Mouse (Mus musculus) left cerebral cortex, adult 2 months (tissue): ENCODE measurements at regions not wholly inside any gene's neighbourhood (a gene's known extent, or its start where the extent isn't known, plus 50 kb on each side); places are given as distances from the start of the nearest gene placed in this dataset.
A peak's percentile ranks its signal among the peaks of the same experiment; 100 is the strongest.

ENCODE experiments used
- DNase-seq, 2 experiments: peaks; one replicate each; pipeline ENCODE4 v3.0.0; 2021 to 2022; ENCODE audit warnings: low spot score in 2 of 2, mixed read lengths in 1 of 2; ENCODE audit errors: extremely low spot score in 1 of 2
- H3K27ac ChIP-seq: fragments of 200-600 bp; 2 replicates; pipeline ENCODE4 v1.8.1; 2022
- H3K4me3 ChIP-seq: fragments of 200-600 bp; 2 replicates; pipeline ENCODE4 v1.8.1; 2022
- CTCF ChIP-seq: fragments of 200-600 bp; IDR thresholded peaks from 2 replicates; pipeline ENCODE4 v1.8.1; 2022; ENCODE audit warnings: antibody characterized with exemption, mild to moderate bottlenecking, moderate library complexity
- intact Hi-C: fragments of 180-260 bp; cut with DNase I; formaldehyde crosslinking; loops from one replicate; pipeline ENCODE4 v1.15.1; 2025

GRCm38 (mm10) chr10:9204096-9204495, 318.2 kb upstream of the Sash1 start:
- peak overlapping the region; percentile 4; the same call in 1 of the 2 replicates for H3K27ac ChIP-seq
- DNase-seq, result peak; percentile 32 to 42
- no peak for TF ChIP-seq CTCF

DNA sequence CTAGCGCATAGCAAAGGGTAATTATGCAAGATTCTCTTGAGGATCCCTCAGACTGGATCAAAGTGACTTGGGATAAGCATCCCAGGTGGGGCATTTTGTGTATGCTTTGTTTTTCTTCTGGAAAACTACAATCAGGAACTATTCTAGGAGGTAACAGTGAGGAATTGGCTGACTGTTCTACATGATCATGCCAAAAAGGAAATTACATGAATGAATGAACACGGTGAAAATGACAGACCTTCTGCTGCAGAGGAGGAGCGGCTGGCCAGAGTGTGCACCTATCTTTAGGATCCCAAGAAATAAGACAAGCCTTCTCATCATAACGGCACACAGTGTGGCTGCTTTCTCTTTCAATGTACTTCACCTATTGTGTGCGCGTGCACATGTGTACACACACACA, 317.5 kb upstream of the Sash1 start:
- no peak overlapping the region for H3K4me3 ChIP-seq
- no peak for TF ChIP-seq CTCF
- intact Hi-C loops, result loop anchor here (1.0 kb wide), 1 partner anchor 87 kb away; no protein-coding TSS in a partner anchor
- DNase-seq, result peak in 1 of 2 experiments; percentile 12
- H3K27ac ChIP-seq, result no peak overlapping the region

More at GRCm38 (mm10) chr10:9204096-9204495, 318.2 kb upstream of the Sash1 start:
- no peak overlapping the region for H3K4me3 ChIP-seq
- intact Hi-C loops, result no loop called here

- DNase-seq, result no peak
- no peak for TF ChIP-seq CTCF
- H3K4me3 ChIP-seq, result no peak overlapping the region
- intact Hi-C loops, result loop anchor here (1.0 kb wide), 1 partner anchor 87 kb away; no protein-coding TSS in a partner anchor
- H3K27ac ChIP-seq, result peak overlapping the region; percentile 7; the same call in 1 of the 2 replicates
Observed at GRCm38 (mm10) chr10:9202922-9203321, 317.1 kb upstream of the Sash1 start.

DNA sequence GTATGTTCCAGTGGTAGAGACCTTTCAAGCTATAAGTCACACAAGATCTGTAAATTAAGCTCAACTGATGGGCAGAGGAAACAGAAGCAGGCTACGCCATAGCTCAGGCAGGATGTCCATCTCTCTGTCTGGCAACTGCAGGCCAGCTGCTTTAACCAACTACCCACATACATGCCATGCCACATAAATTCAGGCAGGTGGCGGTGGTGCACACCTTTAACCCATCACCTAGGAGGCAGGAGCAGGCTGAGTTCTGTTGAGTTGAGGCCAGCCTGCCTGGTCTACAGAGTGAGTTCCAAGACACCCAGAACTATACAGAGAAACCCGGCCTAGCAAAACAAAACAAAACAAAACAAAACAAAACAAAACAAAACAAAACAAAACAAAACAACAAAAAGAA, 289.1 kb upstream of the Sash1 start:
- intact Hi-C loops, result no loop called here
- H3K4me3 ChIP-seq, result no peak overlapping the region
- DNase-seq, result no peak
- no peak overlapping the region for H3K27ac ChIP-seq
- peak; percentile 8; the same call in 1 of the 2 replicates for TF ChIP-seq CTCF

GRCm38 (mm10) chr10:9173509-9173908, 287.6 kb upstream of the Sash1 start:
- no peak for DNase-seq
- TF ChIP-seq CTCF, result no peak
- H3K27ac ChIP-seq, result no peak overlapping the region
- H3K4me3 ChIP-seq, result no peak overlapping the region
- intact Hi-C loops, result no loop called here

- no peak overlapping the region for H3K4me3 ChIP-seq
- TF ChIP-seq CTCF, result no peak
- no peak overlapping the region for H3K27ac ChIP-seq
- DNase-seq, result no peak
- intact Hi-C loops, result loop anchor here (10.0 kb wide), 1 partner anchor 506 kb away; the partner anchor contains the start of gene Samd5
Observed at GRCm38 (mm10) chr10:9168725-9169124, 282.9 kb upstream of the Sash1 start.

DNA sequence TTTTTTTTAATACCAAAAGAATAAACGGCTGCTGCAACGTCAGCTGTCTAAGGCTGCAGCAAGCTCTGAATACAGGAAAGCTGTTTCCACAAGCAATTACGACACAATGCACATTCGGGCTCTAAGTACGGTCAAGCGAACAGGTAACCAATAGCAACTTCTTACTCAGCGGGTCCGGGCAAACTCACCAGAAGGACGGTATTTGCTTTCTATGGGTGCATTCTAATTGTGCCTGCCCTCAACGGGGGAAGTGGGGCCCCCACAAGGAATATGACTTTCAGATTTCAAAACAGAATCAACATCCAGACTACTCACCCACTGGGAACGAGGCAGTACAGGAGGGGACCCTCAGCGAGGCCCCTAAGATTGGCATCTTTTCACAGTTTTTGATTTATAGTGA, 280.1 kb upstream of the Sash1 start:
- DNase-seq, result peak in 1 of 2 experiments; percentile 11
- intact Hi-C loops, result loop anchor here (10.0 kb wide), 1 partner anchor 509 kb away; the partner anchor contains the start of gene Samd5
- Histone ChIP-seq H3K4me3 (peak overlapping the region; percentile 37), H3K27ac (peak overlapping the region; percentile 28; the same call in 1 of the 2 replicates)
- TF ChIP-seq CTCF, result no peak

- DNase-seq, result no peak
- Histone ChIP-seq H3K27ac (peak overlapping the region; percentile 28; the same call in 1 of the 2 replicates), H3K4me3 (peak overlapping the region; percentile 37)
- intact Hi-C loops, result loop anchor here (10.0 kb wide), 1 partner anchor 509 kb away; the partner anchor contains the start of gene Samd5
- no peak for TF ChIP-seq CTCF
Observed at GRCm38 (mm10) chr10:9165598-9165997, 279.7 kb upstream of the Sash1 start.

- no peak; the same call in 1 of the 2 replicates for TF ChIP-seq CTCF
- Histone ChIP-seq H3K4me3 (no peak overlapping the region), H3K27ac (no peak overlapping the region)
- no peak for DNase-seq
- intact Hi-C loops, result loop anchor here (10.0 kb wide), 1 partner anchor 510 kb away; the partner anchor contains the start of gene Samd5
Observed at GRCm38 (mm10) chr10:9164333-9164732, 278.5 kb upstream of the Sash1 start.

DNA sequence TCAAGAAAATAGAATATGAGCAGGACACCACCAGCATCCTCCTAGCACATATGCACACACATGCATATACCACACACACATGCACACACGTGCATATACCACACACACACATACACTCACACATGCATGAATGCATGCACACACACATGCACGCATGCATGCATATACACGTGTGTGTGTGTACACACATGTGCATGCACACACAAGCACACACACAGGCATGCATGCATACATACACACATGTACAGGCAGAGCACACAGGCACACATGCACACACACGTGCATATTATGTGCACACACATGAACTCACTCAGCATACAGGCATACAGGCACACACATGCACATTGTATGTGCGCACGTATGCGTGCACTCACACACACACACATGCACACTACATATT, 275.7 kb upstream of the Sash1 start:
- TF ChIP-seq CTCF, result no peak
- no peak overlapping the region for H3K27ac ChIP-seq
- no peak overlapping the region for H3K4me3 ChIP-seq
- no peak for DNase-seq
- intact Hi-C loops, result loop anchor here (10.0 kb wide), 1 partner anchor 513 kb away; the partner anchor contains the start of gene Samd5

DNA sequence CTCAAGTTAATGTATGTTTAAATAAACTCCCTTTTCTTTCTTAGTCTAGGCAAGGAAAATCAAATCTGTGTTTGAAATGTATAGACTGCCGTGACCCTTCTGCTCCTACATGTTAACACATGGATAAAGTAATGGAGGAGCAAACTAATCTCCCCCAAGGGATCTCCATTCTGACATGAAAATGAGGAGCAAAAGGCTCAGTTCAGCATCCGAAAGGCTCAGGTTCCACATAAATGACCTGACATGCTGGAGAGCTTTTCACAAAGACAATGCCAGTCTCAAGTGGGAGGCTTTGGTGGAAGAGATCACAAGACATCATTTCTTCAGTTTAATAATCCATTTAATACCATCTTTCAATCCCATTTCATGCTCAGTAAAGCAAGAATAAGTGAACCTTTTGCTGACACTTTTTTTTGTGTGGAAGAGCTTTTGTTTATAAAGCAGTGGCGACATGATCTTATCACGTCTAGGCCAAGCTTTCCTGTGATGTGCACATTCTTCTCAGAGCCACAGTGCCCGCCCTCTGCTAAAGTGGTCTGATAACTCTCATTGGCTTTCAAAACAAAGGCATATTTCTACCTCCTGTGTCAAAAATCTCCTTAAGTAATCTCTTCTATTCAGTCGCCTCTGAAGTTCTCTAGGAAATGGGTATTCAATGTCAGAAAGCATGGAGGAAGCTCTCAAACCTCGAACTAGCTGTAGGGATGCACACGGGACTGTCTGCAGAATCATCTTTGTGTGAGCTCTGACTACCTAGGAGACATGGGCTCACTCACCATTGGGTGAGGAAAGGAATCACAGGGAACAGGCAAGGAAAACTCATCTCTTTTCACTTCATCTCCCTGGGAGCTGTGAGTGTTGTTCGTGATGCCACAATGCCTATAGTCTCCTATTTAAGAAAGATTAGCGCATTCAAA, 271.7 kb upstream of the Sash1 start:
- no peak for DNase-seq
- Histone ChIP-seq H3K27ac (no peak overlapping the region), H3K4me3 (no peak overlapping the region)
- no peak for TF ChIP-seq CTCF
- intact Hi-C loops, result no loop called here

DNA sequence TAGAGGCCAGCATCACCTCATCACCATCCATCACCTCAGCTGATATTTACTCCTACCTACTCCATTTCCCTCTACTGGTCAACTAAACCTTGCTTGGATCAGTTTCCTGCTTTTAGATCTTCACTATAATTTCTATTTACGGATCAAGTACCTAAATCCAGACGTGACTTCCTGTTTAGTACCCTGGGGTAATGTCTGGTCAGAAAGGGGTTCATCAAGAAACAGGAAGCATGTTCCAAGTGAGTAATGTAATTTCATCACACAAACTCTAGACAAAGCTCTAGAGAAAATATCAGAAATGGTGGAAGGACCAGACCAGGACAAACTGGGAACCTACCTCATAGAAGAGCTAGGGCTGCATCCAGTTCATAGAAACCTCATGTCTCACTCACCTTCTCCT, 250.2 kb upstream of the Sash1 start:
- no peak overlapping the region for H3K4me3 ChIP-seq
- intact Hi-C loops, result no loop called here
- no peak for TF ChIP-seq CTCF

More for the DNA sequence above, 250.2 kb upstream of the Sash1 start:
- no peak for DNase-seq
- H3K27ac ChIP-seq, result no peak overlapping the region
